Mouse (Mus musculus) frontal cortex, postnatal 36 days (tissue): ENCODE measurements at regions not wholly inside any gene's neighbourhood (a gene's known extent, or its start where the extent isn't known, plus 50 kb on each side); places are given as distances from the start of the nearest gene placed in this dataset.
A peak's percentile ranks its signal among the peaks of the same experiment; 100 is the strongest.
"Not testable (repeated sequence)": the region's sequence is repeated elsewhere in the genome, so short reads cannot be mapped to it uniquely, and the experiment has no call there.

Experiments used
- DNase-seq, 2 experiments: peaks; one replicate each; pipeline ENCODE4 v3.0.0; 2022; ENCODE audit warnings: low spot score in 2 of 2

DNA sequence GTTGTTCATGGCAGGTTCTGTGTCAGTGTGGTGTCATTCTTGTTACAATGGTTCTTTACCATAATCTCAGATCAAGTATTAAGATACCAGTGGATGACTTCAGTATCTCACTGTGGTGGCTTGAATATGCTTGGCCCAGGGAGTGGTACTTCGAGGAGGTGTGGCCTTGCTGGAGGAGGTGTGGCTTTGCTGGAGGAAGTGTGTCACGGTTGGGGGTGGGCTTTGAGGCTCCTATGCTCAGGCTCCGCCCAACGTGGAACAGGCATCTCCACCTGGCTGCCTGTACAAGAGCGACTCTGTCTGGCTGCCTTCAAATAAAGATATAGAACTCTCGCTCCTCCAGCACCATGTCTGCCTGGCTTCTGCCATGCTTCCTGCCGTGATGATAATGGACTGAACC, 63.6 kb downstream of the Cd2 start:
- DNase-seq, result no peak

- no peak for DNase-seq
Measured at GRCm38 (mm10) chr3:101219897-101220296, 67.8 kb downstream of the Cd2 start.

GRCm38 (mm10) chr3:101216711-101217110, 71.0 kb downstream of the Cd2 start:
- no peak for DNase-seq

DNA sequence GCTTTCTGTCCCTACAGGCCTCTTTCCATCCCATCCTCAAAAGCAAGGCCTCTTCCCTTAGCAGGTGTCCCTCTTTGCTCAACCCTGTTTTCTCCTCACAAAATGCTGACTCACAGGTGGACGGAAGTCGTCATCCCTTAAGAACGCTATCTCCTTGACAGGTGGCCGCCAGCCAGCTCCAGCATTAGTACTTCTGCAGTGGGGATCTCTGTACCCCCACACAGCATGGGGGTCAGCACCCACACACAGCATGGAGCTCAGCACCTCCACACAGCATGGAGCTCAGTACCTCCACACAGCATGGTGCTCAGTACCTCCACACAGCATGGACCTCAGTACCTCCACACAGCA, 74.6 kb downstream of the Cd2 start:
- DNase-seq, result no peak

DNA sequence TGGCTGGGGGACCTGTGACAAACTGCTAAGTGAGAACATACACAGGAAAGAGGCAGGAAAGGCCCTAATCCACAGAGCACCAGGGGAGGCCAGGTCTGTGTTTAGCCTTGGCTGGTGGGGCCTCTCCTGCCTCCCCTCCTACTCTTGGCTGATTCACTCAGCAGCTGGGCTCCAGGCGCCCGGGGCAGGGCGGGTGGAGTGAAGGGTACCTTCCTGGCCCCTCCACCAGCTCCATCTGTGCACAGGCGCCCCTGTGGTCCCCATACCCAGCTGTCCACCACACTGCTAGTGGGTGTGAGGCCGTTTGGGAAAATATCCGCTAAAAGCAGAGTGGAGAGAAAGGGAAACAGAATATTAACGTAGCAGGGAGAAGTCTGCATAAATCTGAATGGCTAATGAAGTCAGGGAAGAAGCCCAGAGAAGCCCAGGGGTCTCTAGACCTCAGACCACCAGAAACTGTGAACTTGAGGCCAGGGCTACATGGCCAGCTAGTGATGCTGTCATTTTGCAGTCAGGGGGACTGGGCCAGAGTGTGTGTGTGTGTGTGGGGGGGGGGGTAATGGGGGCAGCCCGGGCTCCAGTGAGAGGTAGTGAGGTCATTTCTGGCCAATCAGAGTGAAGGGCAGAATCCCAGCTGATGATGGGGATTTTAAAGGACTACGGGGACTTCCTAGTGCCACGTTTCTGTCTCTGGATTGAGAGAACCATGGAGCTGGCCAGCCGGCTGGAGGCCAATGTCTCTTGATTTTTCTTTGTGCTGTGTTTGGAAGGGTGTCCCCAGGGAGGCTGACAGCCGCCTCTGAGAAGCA, 75.1 kb downstream of the Cd2 start:
- DNase-seq, result peak; percentile 11 to 22

DNA sequence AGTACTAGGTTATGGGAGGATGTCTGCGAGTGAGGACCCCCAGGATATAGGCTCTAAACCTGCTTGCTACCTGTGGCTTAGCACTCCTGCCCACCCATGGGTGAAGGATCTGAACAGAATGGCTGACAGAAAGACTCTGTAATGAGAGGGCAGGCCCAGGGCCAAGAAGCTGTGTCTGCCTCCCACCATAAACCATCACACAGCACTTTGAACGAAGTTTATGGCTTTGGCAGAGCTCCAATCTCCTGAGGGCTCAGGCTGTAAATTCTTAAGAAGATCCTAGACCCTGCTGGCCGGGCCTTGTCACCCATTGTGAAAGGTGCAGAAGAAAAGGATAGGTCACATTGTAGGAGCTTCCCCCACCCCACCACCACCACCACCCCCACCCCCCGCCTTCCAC, 75.8 kb downstream of the Cd2 start:
- DNase-seq, result no peak

DNA sequence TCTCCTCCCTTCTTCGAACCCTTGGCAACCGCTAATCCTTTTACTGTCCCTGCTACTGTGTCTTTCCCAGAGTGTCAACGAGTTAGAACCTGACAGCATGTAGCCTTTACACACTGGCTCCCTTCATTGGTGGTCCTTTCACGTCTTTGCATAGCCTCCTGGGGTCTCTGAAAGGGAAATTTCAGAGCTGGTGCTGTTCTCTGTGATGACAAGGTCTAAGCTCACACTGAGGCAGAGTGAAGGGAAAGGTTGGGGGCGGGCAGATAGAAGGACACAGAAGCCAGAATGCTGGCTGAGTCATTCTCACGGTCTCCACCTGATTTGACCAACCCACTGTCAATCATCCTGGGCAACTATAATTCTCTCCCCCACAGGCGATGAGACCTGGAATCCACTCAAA, 78.2 kb downstream of the Cd2 start:
- no peak for DNase-seq

DNA sequence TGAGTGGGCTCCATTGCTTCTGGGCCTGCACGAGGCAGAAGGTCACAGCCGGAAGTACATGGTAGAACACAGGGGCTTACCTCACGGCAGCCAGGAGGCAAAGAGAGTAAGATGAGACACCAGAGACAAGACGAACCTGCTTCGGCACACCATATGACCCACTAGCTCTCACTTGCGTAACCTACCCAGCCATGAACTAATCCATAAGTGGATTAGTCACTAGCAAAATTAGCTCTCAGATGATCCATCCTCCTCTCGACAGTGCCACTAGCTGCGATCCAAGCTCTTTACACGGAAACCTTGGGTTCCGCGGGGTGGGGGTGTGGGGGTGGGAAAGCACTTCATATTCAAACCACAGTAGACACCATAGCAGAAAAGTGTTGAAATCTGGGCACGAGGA, 79.0 kb downstream of the Cd2 start:
- no peak for DNase-seq

GRCm38 (mm10) chr3:101206172-101206571, 81.6 kb downstream of the Cd2 start:
- DNase-seq, result not testable (repeated sequence)

DNA sequence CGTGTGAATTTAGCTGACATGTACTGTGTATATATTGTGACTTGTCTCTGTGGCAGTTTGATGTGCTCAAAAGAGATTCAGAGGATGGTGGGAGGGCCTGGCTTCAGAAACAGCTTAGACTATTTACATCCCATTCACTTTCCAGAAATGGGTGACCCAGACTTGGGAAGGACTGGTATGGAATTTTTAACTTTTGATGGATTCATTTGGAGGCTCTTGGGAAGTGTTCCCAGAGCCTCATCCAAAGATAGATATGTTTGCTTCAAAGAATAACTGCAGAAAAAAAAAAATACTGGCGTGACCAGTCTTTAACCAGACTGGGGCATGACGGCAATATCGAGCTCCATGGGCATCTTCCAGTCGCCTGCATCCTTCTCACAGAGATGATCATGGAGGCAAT, 84.6 kb upstream of the Ptgfrn start:
- DNase-seq, result peak in 1 of 2 experiments; percentile 53

- DNase-seq, result peak in 1 of 2 experiments; percentile 8
Measured at GRCm38 (mm10) chr3:101194319-101194718, 84.2 kb upstream of the Ptgfrn start.

DNA sequence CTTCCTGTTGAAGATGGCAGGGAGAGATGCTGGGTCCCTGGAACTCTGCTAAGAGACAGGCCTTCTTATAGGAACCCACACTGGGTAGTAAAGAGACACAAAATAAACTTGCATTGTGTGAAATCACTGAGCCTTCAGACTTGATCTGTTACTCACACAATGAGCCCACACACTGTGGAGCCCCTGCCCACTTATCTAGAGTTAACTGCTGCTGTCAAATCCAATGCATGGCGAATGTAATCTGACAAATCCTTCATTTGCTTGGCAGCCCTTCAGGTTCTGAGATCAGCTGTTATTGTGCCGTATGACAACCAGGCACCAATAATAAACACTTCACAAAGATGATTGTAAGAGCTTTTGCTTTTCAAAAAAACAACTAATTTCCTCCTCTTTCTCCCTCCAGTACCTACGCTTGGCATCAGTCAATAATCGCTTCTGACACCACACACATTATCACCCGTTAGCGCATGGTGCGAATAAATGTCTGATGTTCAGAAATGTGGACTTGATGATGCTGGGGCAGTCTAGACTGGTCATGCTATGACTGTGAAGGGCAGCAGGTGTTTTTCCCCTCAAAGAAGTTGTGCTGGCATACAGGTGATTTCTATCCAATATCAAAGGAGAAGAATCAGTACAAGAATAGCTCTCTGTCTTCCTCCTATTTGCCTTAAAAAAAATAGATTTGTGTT, 81.4 kb upstream of the Ptgfrn start:
- DNase-seq, result peak in 1 of 2 experiments; percentile 13

GRCm38 (mm10) chr3:101181958-101182357, 71.9 kb upstream of the Ptgfrn start:
- DNase-seq, result no peak

GRCm38 (mm10) chr3:101173954-101174353, 63.9 kb upstream of the Ptgfrn start:
- peak in 1 of 2 experiments; percentile 14 for DNase-seq

DNA sequence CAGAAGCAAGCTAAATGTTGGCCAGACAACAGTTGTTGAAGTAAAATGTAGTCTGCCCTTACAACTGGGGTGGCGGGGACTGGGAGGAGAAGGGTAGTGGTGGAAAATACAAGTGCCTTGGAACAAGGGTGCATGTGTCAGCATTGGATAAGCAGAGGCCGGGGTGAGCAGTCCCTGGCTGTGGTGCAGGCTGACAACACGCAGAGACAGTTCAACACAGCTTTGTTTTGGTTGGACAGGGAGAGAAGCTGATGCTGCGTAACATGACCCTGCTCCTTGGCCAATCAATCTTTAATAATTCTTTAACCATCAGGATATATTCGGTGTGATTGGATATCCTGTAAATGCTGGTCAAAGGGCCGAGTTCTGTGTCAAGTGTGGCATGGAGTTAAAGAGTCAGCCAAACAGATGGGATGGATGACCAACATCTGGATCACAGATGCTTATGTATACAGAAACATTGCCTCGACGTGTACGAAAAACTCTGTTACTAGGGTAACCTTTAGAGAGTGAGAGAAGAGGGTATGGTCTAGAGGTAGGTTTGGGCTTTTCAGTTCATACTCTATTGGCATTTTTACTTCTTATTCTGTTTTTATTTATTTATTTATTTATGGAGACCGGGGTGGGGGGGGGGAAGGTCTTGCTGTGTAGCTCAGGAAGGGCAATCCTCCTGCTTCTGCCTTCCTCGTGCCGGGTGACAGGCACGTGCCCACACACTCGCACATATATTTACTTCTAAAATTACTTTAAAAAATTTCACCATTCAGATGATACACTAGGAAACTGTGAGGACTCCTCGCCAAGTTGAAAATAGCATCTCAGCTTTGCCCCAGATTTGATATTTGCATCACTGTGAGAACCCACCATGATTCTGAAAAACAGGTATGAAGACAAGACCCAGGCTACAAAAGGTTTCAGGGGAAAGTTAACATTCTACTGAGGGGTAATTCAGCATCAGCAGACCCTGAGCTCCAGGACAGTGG, 60.2 kb upstream of the Ptgfrn start:
- peak in 1 of 2 experiments; percentile 52 for DNase-seq

DNA sequence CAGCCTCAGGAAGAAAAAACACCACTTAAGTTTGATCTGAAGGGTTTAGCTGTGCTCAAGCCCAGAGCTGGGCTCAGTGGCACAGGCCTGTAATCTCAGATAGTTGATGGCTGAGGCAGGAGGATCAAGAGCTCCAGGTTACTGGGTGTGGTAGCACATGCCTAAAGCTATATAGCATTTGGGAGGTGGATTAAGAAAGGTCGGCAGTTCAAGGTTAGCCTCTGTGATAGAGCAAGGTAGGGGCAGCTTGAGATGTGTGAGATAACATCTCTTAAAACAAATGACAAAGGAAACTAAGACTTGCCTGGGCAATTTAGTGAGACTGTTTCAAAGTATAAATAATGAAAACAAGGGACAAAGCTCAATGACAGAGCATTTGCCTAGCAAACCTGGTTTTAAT, 56.9 kb upstream of the Ptgfrn start:
- no peak for DNase-seq

GRCm38 (mm10) chr3:101166580-101166979, 56.5 kb upstream of the Ptgfrn start:
- no peak for DNase-seq

- no peak for DNase-seq
Measured at GRCm38 (mm10) chr3:101165261-101165660, 55.2 kb upstream of the Ptgfrn start.

DNA sequence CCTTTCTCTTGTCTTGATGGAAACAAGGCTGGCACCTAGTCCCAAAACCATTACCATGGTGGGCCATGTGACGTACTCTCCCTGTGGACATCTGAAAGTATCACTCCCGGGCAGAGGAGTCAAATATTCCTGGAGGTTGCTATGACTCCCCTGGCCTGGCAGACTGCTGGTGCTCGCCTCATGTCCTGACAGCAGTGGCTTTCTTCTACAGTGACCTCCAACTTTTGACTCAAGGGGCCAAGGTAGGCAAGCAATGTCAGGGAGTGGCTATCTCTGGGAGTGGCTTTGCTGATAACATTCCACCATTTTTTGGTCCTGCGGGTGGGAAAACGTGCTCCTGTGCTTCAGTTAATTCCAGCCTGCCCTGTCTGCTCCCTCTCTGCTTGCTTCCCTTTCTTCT, 54.7 kb upstream of the Ptgfrn start:
- no peak for DNase-seq

- DNase-seq, result no peak
Measured at GRCm38 (mm10) chr3:101163991-101164434, 53.9 kb upstream of the Ptgfrn start.

DNA sequence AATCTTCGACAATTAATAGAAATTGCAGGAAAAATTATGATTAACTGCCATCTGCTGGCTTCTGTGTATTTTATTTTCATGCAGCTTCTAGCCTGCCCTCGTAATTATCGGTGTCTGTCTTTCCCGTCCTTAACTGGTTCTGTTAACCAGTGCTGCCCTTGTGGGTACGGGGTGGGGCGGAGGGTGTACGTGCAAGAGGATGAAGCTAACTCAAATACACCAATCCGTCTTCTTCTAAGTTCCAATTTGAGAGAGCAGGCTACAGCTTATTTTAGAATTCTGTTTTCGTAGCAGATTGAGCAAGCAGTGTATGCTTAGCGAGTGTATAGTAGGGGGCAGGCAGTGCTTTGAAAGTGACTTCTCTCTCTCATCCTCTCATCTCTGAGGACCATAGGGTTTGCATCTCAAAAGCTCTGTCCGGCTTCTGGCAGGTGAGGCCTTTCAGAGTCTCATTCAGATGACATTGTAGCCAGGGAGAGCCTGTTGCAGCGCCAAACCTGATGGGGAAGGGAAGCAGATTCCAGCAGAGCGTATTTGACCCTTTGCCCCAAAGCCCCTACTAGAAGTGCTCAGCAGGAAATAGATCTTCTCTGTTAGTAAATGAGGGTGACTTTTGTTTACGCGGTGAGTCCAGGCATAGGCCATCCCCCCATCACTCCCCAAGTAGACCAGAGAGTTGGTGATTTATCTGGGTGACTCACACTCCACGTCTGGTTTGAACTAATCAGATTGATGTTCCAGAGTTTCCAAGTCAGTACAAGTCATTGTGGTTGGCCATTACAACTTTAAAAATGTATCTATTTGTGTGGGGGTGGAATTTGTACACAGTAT, 53.3 kb upstream of the Ptgfrn start:
- DNase-seq, result peak in 1 of 2 experiments; percentile 39
